Mouse (Mus musculus): ENCODE results near the gene Plekhg5. TPM values are rescaled to one million over a fixed set of nuclear protein-coding genes. Genes with fewer than 3 reads are reported as not detected.

Plekhg5 gene
- total RNA-seq, 2 experiments from 2014 or later: 80.0 to 91.9 TPM

DNA sequence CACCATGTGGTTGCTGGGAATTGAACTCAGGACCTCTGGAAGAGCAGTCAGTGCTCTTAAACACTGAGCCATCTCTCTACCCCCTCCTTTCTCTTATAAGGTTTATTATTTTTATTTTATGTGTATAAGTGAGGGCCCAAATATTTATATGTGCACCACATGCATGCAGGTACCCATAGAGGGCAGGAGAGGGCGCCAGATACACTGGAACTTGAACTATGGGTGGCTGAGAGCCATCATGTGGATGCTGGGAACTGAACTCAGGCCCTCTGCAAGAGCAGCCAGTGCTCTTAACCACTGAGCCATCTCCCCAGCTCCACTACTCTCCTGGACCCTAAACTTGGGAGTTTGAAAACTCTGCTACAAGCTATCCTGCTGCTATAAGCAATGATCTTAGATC is 71.3 kb downstream of the Plekhg5 start:
- DNase-seq (ENCODE audit: low spot score in 2 of 2): no peak

DNA sequence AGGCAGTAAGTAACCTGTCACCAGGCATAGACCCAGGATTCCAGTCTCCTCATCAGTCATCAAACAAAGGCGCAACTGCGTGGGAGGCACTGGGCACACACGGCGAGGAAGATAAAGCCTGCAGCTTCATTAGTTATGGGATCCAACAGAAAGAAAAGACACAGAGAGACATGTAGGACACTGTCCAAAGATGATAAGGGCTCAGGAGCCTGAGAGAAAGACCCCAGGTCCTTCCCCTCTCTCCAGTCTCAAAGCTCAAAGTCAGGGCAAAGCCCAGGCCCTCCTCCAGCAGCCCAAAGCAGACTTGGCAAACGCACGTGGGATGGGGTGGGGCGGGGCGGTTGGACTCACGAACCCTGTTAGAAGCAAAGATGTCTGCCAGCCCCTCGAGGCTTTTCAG is 73.2 kb downstream of the Plekhg5 start:
- DNase-seq (ENCODE audit: low spot score in 2 of 2): no peak

DNA sequence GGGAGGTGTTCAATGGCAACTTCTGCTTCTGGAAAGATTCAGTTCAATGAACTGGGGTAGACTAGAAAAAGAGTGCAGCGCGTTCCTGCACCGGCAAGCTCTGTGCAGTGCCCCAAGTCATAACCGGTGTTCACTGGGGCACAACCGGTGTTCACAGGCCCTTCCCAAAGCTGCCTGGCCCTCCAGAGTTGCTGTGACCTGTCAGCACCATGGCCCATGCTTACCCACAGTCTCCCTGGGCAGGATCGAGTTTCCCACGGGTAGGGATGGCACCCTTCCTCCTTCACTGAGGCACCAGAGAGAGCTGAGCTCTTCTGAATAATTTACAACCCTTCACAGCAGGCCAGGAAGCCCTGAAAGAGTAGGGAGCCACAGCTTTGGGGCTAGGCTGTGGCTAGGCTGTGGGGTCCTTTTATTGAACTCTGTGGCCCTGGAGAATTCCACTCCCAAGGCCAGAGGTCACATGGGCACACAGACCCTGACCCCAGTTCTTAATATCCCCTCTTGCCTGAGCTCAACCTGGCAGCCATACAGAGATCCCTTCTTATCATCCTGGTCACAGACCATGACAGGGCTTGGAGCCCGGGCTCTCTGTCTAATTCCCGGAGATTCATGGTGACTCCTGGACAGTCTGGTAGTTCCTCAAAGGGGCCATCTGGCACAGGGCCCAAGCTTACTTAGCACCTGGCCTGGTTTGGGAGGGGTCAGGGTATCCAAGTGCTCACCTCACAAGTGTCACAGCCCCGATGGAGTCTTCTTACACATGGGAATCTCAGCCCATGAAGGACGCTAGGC is 73.9 kb downstream of the Plekhg5 start:
- DNase-seq (ENCODE audit: low spot score in 2 of 2): no peak

DNA sequence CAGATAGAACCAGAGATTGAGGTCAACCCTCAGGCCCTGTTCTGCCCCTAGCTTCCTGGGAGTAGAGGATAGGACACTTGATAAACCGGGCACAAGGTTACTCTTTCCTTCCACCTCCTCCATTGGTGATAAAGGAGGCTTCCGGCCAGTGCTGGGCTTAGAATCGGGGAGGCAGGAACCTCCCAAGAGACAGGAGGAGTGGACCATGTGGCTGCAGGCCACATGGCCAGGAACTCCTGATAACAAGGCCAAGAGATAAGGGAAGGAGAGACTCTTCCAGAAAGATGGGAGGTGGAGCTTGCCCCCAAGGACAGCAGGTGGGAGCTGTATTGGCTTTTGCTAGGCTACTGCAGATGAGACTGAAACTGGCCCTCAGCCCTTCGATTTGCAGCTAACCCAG is 78.2 kb downstream of the Plekhg5 start:
- no peak for DNase-seq (ENCODE audit: low spot score in 2 of 2)

DNA sequence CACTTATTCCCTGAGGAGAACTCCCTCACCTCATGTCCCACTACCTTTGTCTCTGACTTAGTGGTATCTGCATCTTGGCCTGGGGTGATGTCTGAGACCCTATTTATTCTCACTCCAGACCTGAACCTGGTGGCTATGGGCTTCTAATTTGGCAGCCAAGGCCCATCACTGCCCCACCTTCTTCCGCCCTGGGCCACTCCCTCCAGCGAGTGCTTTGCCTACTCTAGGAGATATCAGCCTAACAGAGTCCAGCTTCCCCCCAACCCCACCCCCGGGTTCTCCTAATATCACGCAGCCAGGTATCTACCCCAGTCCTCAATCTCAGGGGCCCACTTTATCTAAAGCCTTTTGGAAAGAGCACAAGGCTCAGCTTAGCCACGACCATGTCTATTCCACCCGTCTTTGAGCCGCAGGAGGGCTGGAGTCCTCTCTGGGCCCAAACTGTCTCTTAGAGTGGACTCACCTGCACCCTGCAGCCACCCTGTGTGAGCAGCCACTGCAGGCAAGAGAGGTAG is 79.2 kb downstream of the Plekhg5 start:
- DNase-seq (ENCODE audit: low spot score in 2 of 2): no peak

DNA sequence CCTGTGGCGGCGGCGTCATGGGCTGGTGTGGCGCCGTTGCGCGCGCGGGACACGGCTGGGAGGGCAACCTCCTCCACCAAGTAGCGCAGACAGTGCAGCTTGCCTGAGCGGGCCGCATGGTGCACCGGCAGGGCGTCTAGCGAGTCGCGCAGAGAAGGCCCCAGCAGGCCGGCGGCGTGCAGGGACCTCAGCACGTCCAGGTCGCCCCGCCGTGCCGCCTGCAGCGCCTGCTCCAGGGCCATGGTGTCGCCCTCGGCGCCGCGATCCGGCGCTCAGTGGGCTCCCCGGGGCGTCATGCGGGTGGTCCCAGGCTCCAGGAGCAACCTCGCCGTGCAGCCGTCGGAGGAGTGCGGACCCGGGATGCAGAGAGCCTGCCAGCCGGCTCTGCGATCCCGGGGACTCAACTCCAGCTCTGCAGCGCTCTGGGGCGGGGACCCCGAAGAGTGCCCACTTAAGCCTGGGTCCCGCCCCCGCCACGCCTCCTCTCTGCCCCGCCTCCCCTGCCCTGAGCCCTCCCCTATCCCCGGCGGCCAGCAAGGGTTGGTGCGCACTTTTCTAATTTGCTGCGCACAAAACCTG is 79.8 kb downstream of the Plekhg5 start, which contains the start of gene Espn:
Gene Espn (minus strand): TSS at position 406 of the 579 bp plus-strand sequence.
- no peak for DNase-seq (ENCODE audit: low spot score in 2 of 2)

DNA sequence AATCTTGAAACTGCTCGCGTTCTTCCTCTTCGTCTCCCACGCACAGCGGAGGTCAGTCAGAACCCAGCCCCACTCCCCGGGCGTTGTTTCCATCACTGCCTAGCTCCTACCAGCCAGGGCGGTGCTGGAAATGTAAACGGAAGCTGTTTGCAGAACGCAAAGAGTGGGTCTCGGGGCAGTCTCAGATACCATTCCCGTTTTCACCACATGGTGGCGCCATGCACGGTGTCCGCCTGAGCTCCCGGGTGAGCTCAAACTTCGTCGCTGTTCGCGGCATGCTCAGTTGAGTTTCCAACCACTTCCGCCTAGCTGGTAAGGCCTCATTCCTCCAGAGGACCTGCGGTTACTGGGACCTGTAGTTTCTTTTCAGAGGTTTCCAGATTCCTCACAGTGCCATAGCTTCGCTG is 81.5 kb downstream of the Plekhg5 start:
- peak; percentile 70 to 87 for DNase-seq (ENCODE audit: low spot score in 2 of 2)

DNA sequence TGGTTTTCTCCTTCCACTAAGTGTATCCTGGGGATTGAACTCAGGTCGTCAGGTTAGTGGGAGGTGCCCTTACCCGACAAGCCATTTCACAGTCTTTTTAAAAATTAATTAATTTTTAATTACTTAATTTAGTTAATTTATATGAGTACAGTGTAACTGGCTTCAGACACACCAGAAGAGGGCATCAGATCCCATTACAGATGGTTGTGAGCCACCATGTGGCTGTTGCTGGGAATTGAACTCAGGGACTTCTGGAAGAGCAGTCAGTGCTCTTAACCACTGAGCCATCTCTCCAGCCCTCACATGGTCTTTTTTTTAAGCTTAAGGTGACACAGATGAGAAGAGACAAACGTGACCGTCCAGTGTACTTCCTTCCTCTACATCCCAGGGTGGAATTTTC is 82.7 kb downstream of the Plekhg5 start:
- no peak for DNase-seq (ENCODE audit: low spot score in 2 of 2)

DNA sequence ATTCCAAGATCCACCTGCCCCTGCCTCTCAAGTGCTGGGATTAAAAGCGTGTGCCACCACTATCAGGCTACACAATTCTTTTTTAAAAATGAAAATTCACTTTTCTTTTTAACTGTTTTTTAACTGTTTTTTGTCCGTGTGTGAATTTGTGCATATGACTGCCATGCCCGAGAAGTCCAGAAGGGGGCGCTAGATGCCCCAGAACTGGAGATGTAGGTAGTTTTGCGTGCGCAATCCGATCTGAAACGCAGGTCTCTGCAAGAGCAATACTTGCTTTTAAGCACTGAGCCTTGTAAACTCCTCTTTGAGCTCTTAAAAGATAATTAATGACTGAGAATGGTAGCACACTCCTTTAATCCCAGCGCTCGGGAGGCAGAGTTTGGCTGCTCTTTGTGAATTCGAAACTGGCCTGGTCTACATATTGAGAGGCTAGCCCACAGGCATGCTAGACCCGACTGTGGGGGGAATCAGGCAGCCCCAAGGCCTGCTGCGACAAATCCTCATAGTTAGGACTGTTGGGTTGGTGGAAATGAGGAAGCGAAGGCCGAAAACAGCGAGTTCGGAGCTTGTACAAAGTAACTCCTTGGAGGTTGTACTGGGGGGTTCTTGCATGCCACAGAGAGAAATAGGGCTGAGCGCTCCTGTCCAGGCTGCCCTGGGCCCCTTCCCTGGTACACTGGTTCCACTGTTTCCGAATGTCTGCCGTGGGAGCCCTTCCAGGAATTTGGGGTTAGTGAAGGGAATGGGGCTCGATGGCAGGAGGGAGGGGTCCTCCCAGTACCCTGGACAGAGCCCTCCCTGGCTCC is 85.7 kb downstream of the Plekhg5 start:
- DNase-seq (ENCODE audit: low spot score in 2 of 2): peak; percentile 51 to 61

DNA sequence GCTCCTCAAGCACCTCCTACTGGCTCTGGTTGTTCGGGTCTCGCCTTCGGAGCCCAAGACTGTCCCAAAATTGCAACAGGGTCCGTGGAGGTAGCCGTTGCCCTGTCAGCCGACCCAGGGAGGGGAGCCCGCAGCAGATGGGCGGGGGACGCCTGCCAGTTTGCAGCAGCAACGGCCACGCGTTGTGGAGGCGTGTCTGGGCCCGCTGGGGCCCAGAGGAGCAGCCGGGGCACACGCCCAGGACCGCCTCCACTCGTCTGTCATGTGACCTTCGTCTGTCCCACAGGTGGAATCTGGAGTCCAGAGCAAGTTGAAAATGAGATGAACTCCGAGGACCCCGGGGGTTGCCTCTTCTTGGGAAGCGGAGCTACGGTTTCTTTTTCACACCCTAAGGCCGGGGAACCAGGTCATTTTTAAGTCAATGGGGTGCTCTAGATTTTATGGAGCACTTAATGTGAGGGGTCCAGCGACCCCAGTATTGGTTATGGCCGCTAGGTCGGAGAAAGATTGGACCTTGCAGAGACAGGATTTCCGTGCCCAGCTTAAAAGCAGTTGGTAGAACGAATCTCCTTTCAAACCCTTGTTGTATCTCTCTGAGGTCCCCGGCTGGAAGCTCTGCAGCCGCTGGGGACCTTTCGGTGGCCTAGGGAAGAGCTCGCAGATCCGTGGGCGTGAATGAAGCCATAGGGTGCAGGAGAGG is 86.4 kb downstream of the Plekhg5 start, which contains the start of gene Hes2:
Gene Hes2 (plus strand): TSS at position 283 of the 700 bp plus-strand sequence.
- DNase-seq (ENCODE audit: low spot score in 2 of 2): no peak

DNA sequence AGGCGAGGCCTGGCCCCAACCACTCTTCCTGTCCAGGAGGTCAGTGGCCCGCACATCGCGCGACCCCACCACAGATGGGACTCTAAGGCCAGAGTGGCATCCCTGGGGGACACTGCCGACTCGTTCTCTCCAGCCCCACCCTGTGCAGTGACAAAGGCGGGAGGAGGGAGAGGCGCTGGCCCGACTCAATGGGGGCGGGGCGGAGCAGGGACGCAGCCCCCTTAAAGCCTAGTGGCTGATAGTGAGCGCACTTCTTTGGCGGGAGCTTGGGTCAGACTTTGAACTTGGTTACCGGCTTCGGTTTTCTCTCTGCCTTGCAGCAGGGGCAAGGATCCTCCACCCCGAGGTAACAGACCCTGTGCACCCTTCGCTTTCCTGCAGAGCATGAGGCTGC is 87.0 kb downstream of the Plekhg5 start:
- DNase-seq (ENCODE audit: low spot score in 2 of 2): no peak

DNA sequence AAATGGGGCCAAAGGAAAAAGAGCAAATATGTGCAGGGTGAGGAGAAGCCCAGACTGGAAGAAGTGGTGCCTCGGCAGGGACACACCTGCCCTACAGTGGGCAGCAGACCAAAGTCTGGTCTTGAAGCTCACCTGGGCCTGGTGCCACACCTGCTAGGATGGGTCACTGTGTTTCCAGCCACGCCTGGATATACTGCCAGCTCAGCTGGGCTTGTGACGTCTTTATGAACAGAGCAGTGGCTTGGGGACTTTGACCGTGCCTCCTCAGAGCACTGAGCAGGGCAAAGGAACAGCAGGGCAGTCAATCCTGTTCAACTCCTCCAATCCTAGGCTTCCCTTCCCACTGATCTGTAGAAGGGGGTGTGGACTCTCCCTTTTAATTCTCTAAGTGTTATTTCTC is 88.5 kb downstream of the Plekhg5 start:
- no peak for DNase-seq (ENCODE audit: low spot score in 2 of 2)

DNA sequence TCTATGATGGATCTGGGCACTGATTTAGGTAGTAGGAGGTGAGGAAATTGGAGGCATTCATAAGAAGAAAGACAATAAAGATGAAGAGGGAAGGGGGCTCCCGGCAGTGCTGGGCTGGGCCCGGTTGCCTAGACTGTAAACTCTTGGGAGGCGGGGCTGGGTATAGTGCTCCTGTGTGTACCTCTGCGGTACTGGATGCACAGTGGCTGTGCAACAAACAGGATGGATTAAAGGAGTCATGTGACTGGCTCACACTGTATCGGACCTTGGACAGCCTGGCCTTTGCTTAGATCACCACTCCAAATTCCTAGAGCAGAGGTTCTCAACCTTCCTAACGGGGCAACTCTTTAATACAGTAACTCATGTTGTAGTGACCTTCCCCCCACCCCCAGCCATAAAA is 89.3 kb downstream of the Plekhg5 start:
- DNase-seq (ENCODE audit: low spot score in 2 of 2): no peak

DNA sequence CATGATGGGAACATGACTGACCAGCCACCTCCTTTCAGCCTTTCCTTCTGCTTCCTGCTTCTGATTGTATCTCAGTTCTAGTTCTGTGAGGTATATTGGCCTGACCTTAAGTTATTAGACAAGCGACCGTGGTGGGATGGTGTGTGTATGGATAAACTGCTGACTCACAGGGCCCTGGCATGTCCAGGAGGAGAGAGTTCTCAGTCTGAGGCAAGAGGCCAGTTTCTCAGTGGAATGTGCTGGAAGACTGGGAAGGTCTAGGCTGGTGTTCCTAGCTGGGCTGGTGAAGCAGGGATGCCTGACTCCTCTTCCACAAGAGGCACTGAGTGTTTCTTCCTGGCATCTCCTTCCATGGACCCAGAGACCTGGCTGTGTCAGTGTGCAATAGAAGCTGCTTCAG is 90.5 kb downstream of the Plekhg5 start:
- DNase-seq (ENCODE audit: low spot score in 2 of 2): no peak

Other genes with a start within 250 kb of the Plekhg5 start
- 100 to 1,000 TPM; 247 to 265 TPM for gene Camta1, start 210.6 kb upstream of the Plekhg5 start, total RNA-seq (2021)
- 10 to 100 TPM; 58.6 to 61.5 TPM for gene Dnajc11, start 138.8 kb upstream of the Plekhg5 start, total RNA-seq (2021)
- gene Thap3, start 83.5 kb upstream of the Plekhg5 start, total RNA-seq (2021): 10 to 100 TPM; 16.9 to 23.7 TPM
- gene Phf13, start 76.2 kb upstream of the Plekhg5 start, total RNA-seq (2021): 10 to 100 TPM; 17.8 to 19.5 TPM
- gene Klhl21, start 63.7 kb upstream of the Plekhg5 start, total RNA-seq (2021): 10 to 100 TPM; 20.2 to 20.3 TPM
- 10 to 100 TPM; 12.3 to 12.7 TPM for gene Zbtb48, start 44.8 kb upstream of the Plekhg5 start, total RNA-seq (2021)
- gene Tas1r1, start 33.9 kb upstream of the Plekhg5 start, total RNA-seq (2021): under 1 TPM; 0.49 to 0.68 TPM
- 10 to 100 TPM; 16.4 to 19.2 TPM for gene Nol9, start 33.2 kb upstream of the Plekhg5 start, total RNA-seq (2021)
- gene Tnfrsf25, start 43.4 kb downstream of the Plekhg5 start, total RNA-seq (2021): 10 to 100 TPM; 19.0 to 20.7 TPM
- gene Espn, start 79.9 kb downstream of the Plekhg5 start, total RNA-seq (2021): 1 to 10 TPM; 3.0 to 3.4 TPM
- not detected for gene Hes2, start 86.4 kb downstream of the Plekhg5 start, total RNA-seq (2021)
- gene Acot7, start 105.6 kb downstream of the Plekhg5 start, total RNA-seq (2021): 100 to 1,000 TPM; 328 to 345 TPM
- 10 to 100 TPM; 26.8 to 33.4 TPM for gene Gpr153, start 201.7 kb downstream of the Plekhg5 start, total RNA-seq (2021)
- gene Hes3, start 219.2 kb downstream of the Plekhg5 start, total RNA-seq (2021): not detected
- 10 to 100 TPM; 49.8 to 58.4 TPM for gene Icmt, start 224.7 kb downstream of the Plekhg5 start, total RNA-seq (2021)
- gene Rnf207, start 246.5 kb downstream of the Plekhg5 start, total RNA-seq (2021): 10 to 100 TPM; 18.9 to 20.8 TPM